Mouse (Mus musculus): ENCODE results near the gene 2410004P03Rik. TPM values are rescaled to one million over a fixed set of nuclear protein-coding genes. Genes with fewer than 3 reads are reported as not detected.

The 2410004P03Rik gene
- polyA plus RNA-seq, 1 experiment from 2014 or later = 1.5 TPM

GRCm38 (mm10) chr12:17015711-17016110 lies 4.2 kb upstream of the 2410004P03Rik start:
- H3K4me1 ChIP-seq = peaks cover 7% of the 10 kb centered on the region; the same call in 1 of the 2 replicates
- H3K27me3 ChIP-seq = 0 out of 2 replicates have a peak, but pooled peaks cover 5% of the 10 kb centered on the region
- H3K36me3 ChIP-seq (replicated peaks) = no peaks in the 10 kb centered on the region
- ATAC-seq (ENCODE audit: low FRiP score) = no peak
- H3K27ac ChIP-seq = no peak overlapping the region
- H3K4me3 ChIP-seq (replicated peaks) = no peak overlapping the region
- H3K9me3 ChIP-seq = no peaks in the 10 kb centered on the region
- no peak overlapping the region for H3K9ac ChIP-seq
- H3K4me2 ChIP-seq = no peak overlapping the region
- WGBS = 90% methylated on average over 2 of the region's 2 CpGs

GRCm38 (mm10) chr12:17012067-17012899 lies 756 bp upstream of the 2410004P03Rik start:
- H3K9me3 ChIP-seq = no peaks in the 10 kb centered on the region
- H3K27ac ChIP-seq = no peak overlapping the region
- no peak overlapping the region for H3K4me3 ChIP-seq (replicated peaks)
- H3K36me3 ChIP-seq (replicated peaks) = no peaks in the 10 kb centered on the region
- no peak overlapping the region for H3K4me2 ChIP-seq
- ATAC-seq (ENCODE audit: low FRiP score) = 0 out of 2 replicates have a peak, but pooled peaks have one; percentile 10
- peaks cover 7% of the 10 kb centered on the region; the same call in 1 of the 2 replicates for H3K4me1 ChIP-seq
- H3K9ac ChIP-seq = no peak overlapping the region
- 0 out of 2 replicates have a peak, but pooled peaks cover 6% of the 10 kb centered on the region for H3K27me3 ChIP-seq
- 81% methylated on average over 2 of the region's 2 CpGs for WGBS

GRCm38 (mm10) chr12:17009466-17009865 lies 2.1 kb downstream of the 2410004P03Rik start:
- H3K4me2 ChIP-seq = no peak overlapping the region
- H3K4me1 ChIP-seq = peaks cover 7% of the 10 kb centered on the region; the same call in 1 of the 2 replicates
- H3K27ac ChIP-seq = no peak overlapping the region
- no peak for ATAC-seq (ENCODE audit: low FRiP score)
- H3K27me3 ChIP-seq = 0 out of 2 replicates have a peak, but pooled peaks cover 6% of the 10 kb centered on the region
- 96% methylated on average over 6 of the region's 6 CpGs for WGBS
- no peaks in the 10 kb centered on the region for H3K36me3 ChIP-seq (replicated peaks)
- H3K9ac ChIP-seq = no peak overlapping the region
- no peaks in the 10 kb centered on the region for H3K9me3 ChIP-seq
- H3K4me3 ChIP-seq (replicated peaks) = no peak overlapping the region

- H3K36me3 ChIP-seq (replicated peaks) = no peaks in the 10 kb centered on the region
- whole genome bisulfite sequencing = 38% methylated on average over 4 of the region's 4 CpGs
- no peak overlapping the region for H3K9ac ChIP-seq
- no peak overlapping the region for H3K4me2 ChIP-seq
- ATAC-seq (ENCODE audit: low FRiP score) = no peak
- H3K4me1 ChIP-seq = peaks cover 15% of the 10 kb centered on the region
- H3K27me3 ChIP-seq = peaks cover 51% of the 10 kb centered on the region
- no peak overlapping the region for H3K27ac ChIP-seq
- no peaks in the 10 kb centered on the region for H3K9me3 ChIP-seq
- H3K4me3 ChIP-seq (replicated peaks) = no peak overlapping the region
These were observed 10.3 kb downstream of the 2410004P03Rik start for GRCm38 (mm10) chr12:17001211-17001610.

DNA sequence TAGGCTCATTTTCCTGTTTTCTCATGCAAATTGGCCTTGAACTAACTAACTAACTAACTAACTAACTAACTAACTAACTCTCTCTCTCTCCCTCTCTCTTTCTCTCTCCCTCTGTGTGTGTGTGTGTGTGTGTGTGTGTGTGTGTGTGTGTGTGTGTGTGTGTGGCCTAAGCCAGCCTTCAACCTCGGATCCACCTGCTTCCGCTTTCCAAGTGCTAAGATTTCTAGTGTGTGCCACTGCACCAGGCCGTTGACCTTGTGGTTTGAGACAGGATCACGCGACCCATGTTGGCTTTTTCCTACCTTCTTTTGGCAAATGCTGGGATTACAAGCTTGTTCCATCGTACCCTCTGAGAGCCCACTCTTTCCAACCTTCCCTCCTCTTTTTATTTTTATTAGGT lies 10.9 kb downstream of the 2410004P03Rik start:
- Histone ChIP-seq H3K4me2 (no peak overlapping the region), H3K4me3 (replicated peaks) (no peak overlapping the region), H3K9me3 (no peaks in the 10 kb centered on the region), H3K9ac (no peak overlapping the region), H3K4me1 (peaks cover 15% of the 10 kb centered on the region), H3K27me3 (peaks cover 51% of the 10 kb centered on the region), H3K36me3 (replicated peaks) (0 out of 2 replicates have a peak, but pooled peaks cover under 1% of the 10 kb centered on the region), H3K27ac (no peak overlapping the region)
- 38% methylated on average over 6 of the region's 6 CpGs for WGBS
- no peak for ATAC-seq (ENCODE audit: low FRiP score)

DNA sequence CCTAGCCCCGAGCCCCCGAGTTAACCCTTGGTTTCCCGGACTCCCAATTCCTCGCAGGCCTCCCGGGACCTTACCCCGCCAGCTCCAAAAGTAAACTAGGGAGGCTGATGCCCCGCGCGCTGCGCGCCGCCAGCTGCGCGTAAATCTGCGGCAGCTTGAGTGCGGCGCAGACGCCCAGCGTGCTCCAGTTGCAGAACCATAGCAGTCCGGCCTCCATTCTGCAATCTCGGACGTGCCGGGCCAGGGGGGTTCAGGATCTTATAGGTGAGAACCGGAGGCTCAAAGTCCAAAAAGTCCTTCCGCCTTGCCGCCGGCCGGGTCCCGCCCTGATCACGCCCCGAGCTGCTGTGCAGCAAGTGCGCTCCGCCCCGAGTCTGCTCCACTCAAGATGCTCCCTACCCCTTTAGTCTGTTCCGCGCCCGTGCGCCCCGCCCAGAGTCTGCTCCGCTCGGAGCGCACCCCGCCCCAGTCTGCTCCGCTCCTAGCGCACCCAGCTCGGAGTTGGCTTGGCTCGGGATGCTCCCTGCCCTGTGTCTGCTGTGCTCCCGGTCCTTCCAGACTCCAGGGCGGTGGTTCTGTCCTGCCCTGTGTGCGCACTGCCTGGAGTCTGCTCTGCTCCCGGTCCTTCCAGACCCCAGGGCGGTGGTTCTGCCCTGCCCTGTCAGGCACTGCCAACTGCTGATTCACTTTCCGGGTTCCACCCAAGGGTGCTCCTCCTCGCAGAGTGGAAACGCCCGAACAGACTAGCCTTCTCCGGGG lies 11.6 kb downstream of the 2410004P03Rik start, which contains the start of gene Pqlc3:
TSS of gene Pqlc3 (minus strand) at position 670 of the 759 bp plus-strand sequence.
- H3K9ac ChIP-seq = peak within 1 kb of the TSS; percentile 50
- peaks cover 15% of the 10 kb centered on the region for H3K4me1 ChIP-seq
- H3K4me3 ChIP-seq (replicated peaks) = peak within 1 kb of the TSS; percentile 47
- H3K4me2 ChIP-seq = peak within 1 kb of the TSS; percentile 66
- no peak within 1 kb of the TSS for H3K27ac ChIP-seq
- ATAC-seq (ENCODE audit: low FRiP score) = peak; percentile 82
- no peaks in the 10 kb centered on the region for H3K9me3 ChIP-seq
- H3K27me3 ChIP-seq = peaks cover 51% of the 10 kb centered on the region
- under 1% methylated on average over 54 of the region's 57 CpGs for WGBS
- 0 out of 2 replicates have a peak, but pooled peaks cover 3% of the 10 kb centered on the region for H3K36me3 ChIP-seq (replicated peaks)

GRCm38 (mm10) chr12:16999146-16999545 lies 12.4 kb downstream of the 2410004P03Rik start:
- 7% methylated on average over 10 of the region's 10 CpGs for WGBS
- H3K4me3 ChIP-seq (replicated peaks) = peak overlapping the region; percentile 47
- 0 out of 2 replicates have a peak, but pooled peaks cover 3% of the 10 kb centered on the region for H3K36me3 ChIP-seq (replicated peaks)
- H3K4me1 ChIP-seq = peaks cover 15% of the 10 kb centered on the region
- no peak; the same call in 1 of the 2 replicates for ATAC-seq (ENCODE audit: low FRiP score)
- H3K27me3 ChIP-seq = peaks cover 51% of the 10 kb centered on the region
- H3K4me2 ChIP-seq = peak overlapping the region; percentile 66
- no peak overlapping the region for H3K27ac ChIP-seq
- H3K9me3 ChIP-seq = no peaks in the 10 kb centered on the region
- peak overlapping the region; percentile 50; the same call in 1 of the 2 replicates for H3K9ac ChIP-seq

GRCm38 (mm10) chr12:16996886-16997462 lies 14.6 kb downstream of the 2410004P03Rik start:
- 0 out of 2 replicates have a peak overlapping the region, but pooled peaks have one; percentile 9 for H3K27ac ChIP-seq
- no peak for ATAC-seq (ENCODE audit: low FRiP score)
- H3K4me1 ChIP-seq = peaks cover 15% of the 10 kb centered on the region
- 0 out of 2 replicates have a peak, but pooled peaks cover 3% of the 10 kb centered on the region for H3K36me3 ChIP-seq (replicated peaks)
- H3K4me2 ChIP-seq = no peak overlapping the region
- no peak overlapping the region for H3K4me3 ChIP-seq (replicated peaks)
- WGBS = 90% methylated on average over 5 of the region's 5 CpGs
- H3K9ac ChIP-seq = no peak overlapping the region
- no peaks in the 10 kb centered on the region for H3K9me3 ChIP-seq
- peaks cover 49% of the 10 kb centered on the region for H3K27me3 ChIP-seq

DNA sequence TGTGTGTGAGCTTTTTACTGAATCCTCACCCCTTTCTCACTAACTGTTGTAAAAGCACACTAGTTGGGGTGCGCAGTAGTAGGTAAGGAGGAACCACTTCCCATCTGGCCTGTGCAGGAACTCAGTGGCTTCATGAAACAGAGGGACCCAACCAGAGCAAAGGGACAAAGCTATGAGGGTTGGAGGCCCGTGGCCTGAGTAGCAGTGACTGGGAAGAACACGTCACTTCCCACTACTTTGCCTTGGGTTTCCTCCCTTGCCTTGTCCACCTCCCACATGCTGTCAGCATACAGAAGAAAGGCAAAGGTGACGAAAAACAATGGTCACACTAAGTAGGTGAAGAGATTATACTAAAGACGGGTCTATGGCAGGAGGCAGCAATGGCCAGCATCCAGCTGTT lies 15.2 kb downstream of the 2410004P03Rik start:
- WGBS = 81% methylated on average over 5 of the region's 5 CpGs
- ATAC-seq (ENCODE audit: low FRiP score) = no peak

DNA sequence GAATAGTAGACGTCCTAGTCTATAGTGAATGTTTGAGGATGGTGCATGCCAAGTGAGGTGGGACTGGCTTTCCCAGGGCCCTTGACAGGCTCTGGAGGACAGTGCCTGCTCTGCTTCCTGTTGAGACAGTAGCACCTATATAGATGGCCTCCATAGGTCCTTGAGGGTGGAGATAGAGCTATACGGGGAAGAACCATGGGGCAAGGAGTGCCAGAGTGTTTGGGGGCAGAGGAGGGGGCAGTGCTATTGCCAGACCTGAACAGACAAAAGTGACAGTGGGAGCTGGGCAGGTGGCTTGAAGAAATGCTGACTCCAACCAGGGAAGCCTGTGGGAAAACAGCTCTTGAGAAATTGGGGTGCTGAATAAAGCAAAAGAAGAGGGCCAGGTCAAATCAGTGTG lies 17.2 kb downstream of the 2410004P03Rik start:
- H3K27ac ChIP-seq = no peak overlapping the region
- H3K4me1 ChIP-seq = peaks cover 5% of the 10 kb centered on the region
- ATAC-seq (ENCODE audit: low FRiP score) = no peak
- no peaks in the 10 kb centered on the region for H3K9me3 ChIP-seq
- H3K36me3 ChIP-seq (replicated peaks) = 0 out of 2 replicates have a peak, but pooled peaks cover 3% of the 10 kb centered on the region
- H3K4me2 ChIP-seq = no peak overlapping the region
- H3K9ac ChIP-seq = no peak overlapping the region
- 94% methylated on average over 2 of the region's 2 CpGs for WGBS
- no peak overlapping the region for H3K4me3 ChIP-seq (replicated peaks)
- H3K27me3 ChIP-seq = peaks cover 23% of the 10 kb centered on the region

More for the DNA sequence above, 15.2 kb downstream of the 2410004P03Rik start:
- H3K36me3 ChIP-seq (replicated peaks) = 0 out of 2 replicates have a peak, but pooled peaks cover 3% of the 10 kb centered on the region
- H3K4me1 ChIP-seq = peaks cover 15% of the 10 kb centered on the region
- H3K27ac ChIP-seq = no peak overlapping the region
- no peaks in the 10 kb centered on the region for H3K9me3 ChIP-seq
- no peak overlapping the region for H3K4me3 ChIP-seq (replicated peaks)
- H3K9ac ChIP-seq = no peak overlapping the region
- peaks cover 43% of the 10 kb centered on the region for H3K27me3 ChIP-seq
- H3K4me2 ChIP-seq = no peak overlapping the region

GRCm38 (mm10) chr12:16992355-16992754 lies 19.2 kb downstream of the 2410004P03Rik start:
- WGBS = 82% methylated on average over 2 of the region's 2 CpGs
- Histone ChIP-seq H3K4me3 (replicated peaks) (no peak overlapping the region), H3K9ac (no peak overlapping the region), H3K4me2 (no peak overlapping the region), H3K36me3 (replicated peaks) (0 out of 2 replicates have a peak, but pooled peaks cover 3% of the 10 kb centered on the region), H3K4me1 (no peaks in the 10 kb centered on the region), H3K27ac (no peak overlapping the region), H3K9me3 (no peaks in the 10 kb centered on the region), H3K27me3 (peaks cover 4% of the 10 kb centered on the region)
- no peak for ATAC-seq (ENCODE audit: low FRiP score)
